Mouse (Mus musculus): Measurements from ENCODE around the gene Itprip. TPM values are rescaled to one million over a fixed set of nuclear protein-coding genes. Genes with fewer than 3 reads are reported as not detected.

Gene Itprip
- polyA plus RNA-seq, 1 experiment from 2014 or later: 20.5 TPM

DNA sequence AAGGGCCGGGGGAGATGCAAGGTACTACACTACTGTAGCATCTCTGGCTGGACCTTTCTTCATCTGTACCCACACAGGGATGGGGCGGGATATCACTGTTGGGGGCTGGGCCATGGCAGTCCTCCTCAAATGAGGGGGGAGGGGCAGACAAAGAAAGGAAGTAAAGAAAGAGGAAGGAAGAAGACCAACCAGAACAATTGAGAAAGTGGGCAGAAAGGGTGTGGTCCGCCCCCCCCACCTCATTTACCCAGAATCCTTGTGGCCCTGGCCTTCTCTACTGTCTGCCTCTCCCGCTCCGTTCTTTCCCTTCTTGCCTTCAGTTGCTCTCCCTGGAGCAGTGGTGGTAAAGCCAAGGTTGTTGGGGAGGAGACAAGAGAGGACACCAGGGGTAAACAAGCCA lies 13.5 kb downstream of the Itprip start:
- Histone ChIP-seq H3K4me3 (ENCODE audit: low read length) (no peak overlapping the region), H3K36me3 (ENCODE audit: insufficient read depth, low read length) (no peaks in the 10 kb centered on the region), H3K27ac (ENCODE audit: low read length) (no peak overlapping the region), H3K4me1 (ENCODE audit: insufficient read depth, low read length) (peaks cover 56% of the 10 kb centered on the region), H3K9me3 (ENCODE audit: low read length) (no peaks in the 10 kb centered on the region), H3K4me2 (replicated peaks; ENCODE audit: low read depth, low read length) (no peak overlapping the region), H3K9ac (replicated peaks; ENCODE audit: low read length) (no peak overlapping the region), H3K27me3 (ENCODE audit: insufficient read depth, low read length) (no peaks in the 10 kb centered on the region)
- no peak for ATAC-seq (ENCODE audit: low FRiP score, low TSS enrichment)
- WGBS: 80% methylated on average over 5 of the region's 5 CpGs

DNA sequence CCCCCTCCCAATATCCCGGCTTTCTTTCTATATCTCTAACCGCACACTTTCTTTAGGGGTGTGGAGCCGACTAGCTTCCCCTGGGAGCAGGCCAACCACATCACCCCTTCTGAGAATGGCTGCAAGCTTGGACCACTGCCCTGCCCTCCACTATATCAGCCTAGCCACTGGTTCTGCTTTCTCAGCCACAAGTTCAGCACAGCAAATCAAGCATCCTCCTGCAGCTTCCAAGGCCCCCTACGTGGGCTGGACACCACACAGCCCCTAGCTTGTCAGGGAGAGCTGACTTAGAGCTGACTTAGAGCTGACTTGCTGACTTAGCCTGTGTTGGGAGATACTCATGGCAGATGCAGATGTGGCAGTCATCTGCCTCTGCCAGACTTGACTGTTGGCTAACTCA lies 14.0 kb downstream of the Itprip start:
- peaks cover 52% of the 10 kb centered on the region for H3K4me1 ChIP-seq (ENCODE audit: insufficient read depth, low read length)
- 68% methylated on average over 4 of the region's 4 CpGs for WGBS
- H3K9me3 ChIP-seq (ENCODE audit: low read length): no peaks in the 10 kb centered on the region
- H3K27me3 ChIP-seq (ENCODE audit: insufficient read depth, low read length): no peaks in the 10 kb centered on the region
- no peaks in the 10 kb centered on the region for H3K36me3 ChIP-seq (ENCODE audit: insufficient read depth, low read length)
- no peak overlapping the region for H3K9ac ChIP-seq (replicated peaks; ENCODE audit: low read length)
- no peak overlapping the region for H3K27ac ChIP-seq (ENCODE audit: low read length)
- no peak overlapping the region for H3K4me2 ChIP-seq (replicated peaks; ENCODE audit: low read depth, low read length)
- no peak for ATAC-seq (ENCODE audit: low FRiP score, low TSS enrichment)
- H3K4me3 ChIP-seq (ENCODE audit: low read length): no peak overlapping the region

DNA sequence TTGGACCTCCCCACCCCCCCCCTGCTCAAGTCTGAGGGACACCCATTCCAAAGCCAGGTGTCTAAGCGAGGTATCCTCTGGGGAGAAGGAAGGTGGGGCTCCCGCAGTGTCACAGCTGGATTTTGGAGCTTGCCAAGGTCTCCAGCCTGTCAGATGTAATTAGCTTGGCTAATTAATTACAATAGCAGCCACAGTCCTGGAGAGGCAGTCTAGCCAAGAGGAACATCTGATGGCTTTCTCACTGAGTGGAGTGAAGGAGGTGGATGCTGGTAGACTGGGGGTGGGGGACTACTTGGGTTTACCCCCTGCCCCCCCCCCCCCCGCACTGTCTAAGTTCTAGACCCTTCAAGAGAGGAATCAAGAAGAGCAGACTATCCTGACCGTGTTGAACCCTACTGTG lies 15.4 kb downstream of the Itprip start:
- Histone ChIP-seq H3K27ac (ENCODE audit: low read length) (peak overlapping the region; percentile 77; the same call in 1 of the 2 replicates), H3K4me2 (replicated peaks; ENCODE audit: low read depth, low read length) (no peak overlapping the region), H3K36me3 (ENCODE audit: insufficient read depth, low read length) (no peaks in the 10 kb centered on the region), H3K4me1 (ENCODE audit: insufficient read depth, low read length) (peaks cover 38% of the 10 kb centered on the region), H3K27me3 (ENCODE audit: insufficient read depth, low read length) (no peaks in the 10 kb centered on the region), H3K9me3 (ENCODE audit: low read length) (no peaks in the 10 kb centered on the region), H3K4me3 (ENCODE audit: low read length) (no peak overlapping the region), H3K9ac (replicated peaks; ENCODE audit: low read length) (no peak overlapping the region)
- 43% methylated on average over 4 of the region's 4 CpGs for WGBS
- peak; percentile 2; the same call in 1 of the 2 replicates for ATAC-seq (ENCODE audit: low FRiP score, low TSS enrichment)

DNA sequence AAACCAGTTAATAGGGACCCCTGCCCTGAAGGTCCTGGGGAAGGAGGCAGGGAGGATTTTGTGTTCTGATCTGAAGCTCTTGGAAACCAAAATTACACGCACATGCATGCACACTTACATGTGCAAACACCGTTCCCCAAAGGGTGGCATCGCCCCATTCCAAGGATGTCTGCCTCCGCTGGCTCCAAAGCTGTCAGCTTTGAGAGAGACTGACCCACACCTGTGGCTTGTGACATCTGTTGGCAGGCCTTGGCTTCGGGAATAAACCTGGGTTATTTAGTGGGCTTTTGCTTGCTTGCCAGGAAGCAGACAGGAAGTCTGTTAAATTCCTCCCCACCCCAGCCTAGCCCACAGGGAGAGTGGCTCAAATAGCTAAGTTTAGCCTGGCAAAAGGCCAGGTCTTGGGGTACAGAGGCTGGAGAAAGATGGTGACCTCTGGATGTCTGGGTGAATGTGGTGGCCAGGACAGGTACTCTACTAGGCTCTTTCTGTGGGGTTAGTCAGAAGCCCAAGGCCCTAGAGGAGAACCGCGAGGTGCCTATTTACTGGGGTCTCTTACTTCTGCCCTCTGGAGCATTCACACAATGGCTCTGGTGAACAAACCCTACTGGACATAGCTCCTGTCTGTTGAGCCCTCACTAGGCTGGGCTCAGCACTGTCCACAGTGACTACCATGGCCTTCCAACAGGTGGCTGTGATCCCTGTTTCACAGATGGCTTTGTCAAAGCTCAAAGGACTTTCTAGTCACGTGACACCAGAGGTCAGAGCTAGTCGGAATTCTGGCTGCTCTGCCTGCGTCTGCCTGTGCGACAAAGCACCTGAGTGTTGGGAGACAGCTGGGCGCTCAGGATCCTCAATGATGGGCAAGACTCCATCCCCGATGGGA lies 16.5 kb downstream of the Itprip start:
- Histone ChIP-seq H3K4me3 (ENCODE audit: low read length) (no peak overlapping the region), H3K9ac (replicated peaks; ENCODE audit: low read length) (no peak overlapping the region), H3K4me1 (ENCODE audit: insufficient read depth, low read length) (peaks cover 36% of the 10 kb centered on the region), H3K36me3 (ENCODE audit: insufficient read depth, low read length) (peaks cover 2% of the 10 kb centered on the region), H3K4me2 (replicated peaks; ENCODE audit: low read depth, low read length) (no peak overlapping the region), H3K9me3 (ENCODE audit: low read length) (no peaks in the 10 kb centered on the region), H3K27ac (ENCODE audit: low read length) (peak overlapping the region; percentile 77), H3K27me3 (ENCODE audit: insufficient read depth, low read length) (no peaks in the 10 kb centered on the region)
- peak; percentile 21 for ATAC-seq (ENCODE audit: low FRiP score, low TSS enrichment)
- WGBS: 49% methylated on average over 13 of the region's 13 CpGs

DNA sequence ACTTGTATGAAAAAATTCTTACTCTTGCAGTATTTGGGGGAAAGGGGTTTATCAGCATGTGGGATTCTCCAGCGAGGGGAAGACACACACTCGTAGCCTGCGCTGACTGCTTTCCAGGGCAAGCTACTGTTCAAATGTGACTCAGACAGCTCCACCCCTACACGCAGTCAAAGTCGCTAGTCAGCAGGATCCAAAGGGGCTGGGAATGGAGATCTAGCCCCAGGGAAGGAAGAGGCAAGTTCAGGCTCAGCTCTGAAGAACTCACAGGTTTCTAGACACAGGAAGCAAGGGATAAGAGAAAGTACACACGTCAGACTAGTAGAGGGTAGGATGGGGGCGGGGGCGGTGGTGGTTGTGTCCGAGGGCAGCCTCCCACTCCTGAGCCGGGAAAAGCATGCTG lies 18.5 kb downstream of the Itprip start:
- H3K27me3 ChIP-seq (ENCODE audit: insufficient read depth, low read length): no peaks in the 10 kb centered on the region
- H3K27ac ChIP-seq (ENCODE audit: low read length): no peak overlapping the region
- H3K4me3 ChIP-seq (ENCODE audit: low read length): no peak overlapping the region
- ATAC-seq (ENCODE audit: low FRiP score, low TSS enrichment): no peak
- H3K4me2 ChIP-seq (replicated peaks; ENCODE audit: low read depth, low read length): no peak overlapping the region
- 79% methylated on average over 10 of the region's 10 CpGs for WGBS
- H3K9me3 ChIP-seq (ENCODE audit: low read length): no peaks in the 10 kb centered on the region
- H3K4me1 ChIP-seq (ENCODE audit: insufficient read depth, low read length): peaks cover 34% of the 10 kb centered on the region
- no peak overlapping the region for H3K9ac ChIP-seq (replicated peaks; ENCODE audit: low read length)
- H3K36me3 ChIP-seq (ENCODE audit: insufficient read depth, low read length): peaks cover 21% of the 10 kb centered on the region

DNA sequence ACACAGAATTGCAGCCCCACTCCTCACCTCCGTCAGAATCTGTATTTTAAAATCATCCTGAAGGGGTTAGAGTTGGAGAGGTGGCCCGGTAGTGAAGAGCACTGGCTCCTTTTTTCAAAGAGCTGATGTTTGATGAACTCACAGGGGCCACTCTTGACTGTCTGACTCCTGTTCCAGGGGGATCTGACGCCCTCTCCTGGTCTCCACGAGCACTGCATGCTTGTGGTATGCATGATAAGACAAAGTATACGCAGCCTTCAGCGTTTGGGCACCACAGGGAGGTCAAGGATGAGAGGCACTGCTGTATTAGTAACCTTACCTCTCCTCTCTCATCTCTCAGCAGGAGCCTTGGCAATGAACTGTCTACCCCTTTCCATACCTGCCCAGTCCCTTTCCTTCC lies 19.1 kb downstream of the Itprip start:
- Histone ChIP-seq H3K9ac (replicated peaks; ENCODE audit: low read length) (no peak overlapping the region), H3K4me1 (ENCODE audit: insufficient read depth, low read length) (peaks cover 28% of the 10 kb centered on the region), H3K4me2 (replicated peaks; ENCODE audit: low read depth, low read length) (no peak overlapping the region)

DNA sequence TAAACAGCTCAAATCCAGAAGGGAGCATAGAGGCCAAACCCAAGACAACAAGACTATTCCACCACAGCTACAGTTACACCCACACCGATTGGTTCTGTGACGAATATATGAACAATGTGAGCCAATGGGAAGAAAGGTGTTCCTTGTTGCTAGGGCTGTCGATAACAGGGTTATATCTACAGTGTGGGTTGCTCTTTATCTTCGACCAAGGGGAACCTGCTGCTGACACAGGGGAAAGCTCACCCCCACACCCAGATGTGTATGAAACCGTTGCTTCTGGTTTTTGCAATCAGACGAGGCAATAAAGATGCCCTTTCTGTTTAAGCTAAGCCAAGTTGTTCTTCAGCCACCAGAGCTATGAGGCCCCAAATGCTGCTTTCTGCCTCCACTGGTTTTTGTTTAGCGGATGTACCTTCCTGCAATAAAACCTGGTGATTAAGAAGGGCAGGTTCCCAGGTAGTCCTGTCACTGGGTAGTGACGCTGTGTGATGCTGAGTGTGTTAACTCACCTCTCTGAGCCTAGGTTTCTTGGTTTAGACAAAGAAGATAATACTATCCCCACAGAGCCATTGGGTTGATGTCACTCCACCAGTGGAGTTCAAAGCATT lies 20.5 kb downstream of the Itprip start:
- Histone ChIP-seq H3K4me3 (ENCODE audit: low read length) (no peak overlapping the region), H3K9me3 (ENCODE audit: low read length) (no peaks in the 10 kb centered on the region), H3K9ac (replicated peaks; ENCODE audit: low read length) (no peak overlapping the region), H3K27ac (ENCODE audit: low read length) (no peak overlapping the region), H3K36me3 (ENCODE audit: insufficient read depth, low read length) (peaks cover 36% of the 10 kb centered on the region), H3K27me3 (ENCODE audit: insufficient read depth, low read length) (no peaks in the 10 kb centered on the region), H3K4me2 (replicated peaks; ENCODE audit: low read depth, low read length) (no peak overlapping the region), H3K4me1 (ENCODE audit: insufficient read depth, low read length) (peaks cover 24% of the 10 kb centered on the region)
- 80% methylated on average over 8 of the region's 8 CpGs for WGBS
- no peak for ATAC-seq (ENCODE audit: low FRiP score, low TSS enrichment)

More for the DNA sequence above, 19.1 kb downstream of the Itprip start:
- Histone ChIP-seq H3K36me3 (ENCODE audit: insufficient read depth, low read length) (peaks cover 27% of the 10 kb centered on the region), H3K27me3 (ENCODE audit: insufficient read depth, low read length) (no peaks in the 10 kb centered on the region), H3K4me3 (ENCODE audit: low read length) (no peak overlapping the region), H3K27ac (ENCODE audit: low read length) (no peak overlapping the region), H3K9me3 (ENCODE audit: low read length) (no peaks in the 10 kb centered on the region)
- WGBS: 59% methylated on average over 6 of the region's 6 CpGs
- no peak for ATAC-seq (ENCODE audit: low FRiP score, low TSS enrichment)

DNA sequence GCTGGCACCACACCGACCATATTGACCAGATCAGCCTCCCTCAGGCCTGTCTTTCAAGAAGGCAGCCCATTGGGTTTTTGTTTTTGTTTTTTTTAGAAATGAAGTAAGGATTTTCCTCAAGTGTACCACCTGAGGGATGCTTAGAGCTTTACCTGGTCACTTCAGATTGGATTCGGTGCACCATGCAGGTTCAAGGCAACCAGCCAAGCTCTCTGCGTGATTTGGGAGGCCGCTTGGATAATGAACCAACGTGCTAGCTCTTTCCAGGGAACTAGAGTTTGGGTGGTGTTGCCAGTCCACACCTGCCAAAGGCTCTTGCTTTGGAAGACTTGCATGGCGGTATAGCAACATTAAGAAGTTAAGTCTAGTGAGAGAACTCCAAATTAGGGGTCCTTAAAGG lies 26.0 kb downstream of the Itprip start:
- Histone ChIP-seq H3K4me1 (ENCODE audit: insufficient read depth, low read length) (peaks cover 32% of the 10 kb centered on the region), H3K36me3 (ENCODE audit: insufficient read depth, low read length) (peaks cover 36% of the 10 kb centered on the region), H3K4me2 (replicated peaks; ENCODE audit: low read depth, low read length) (no peak overlapping the region), H3K27me3 (ENCODE audit: insufficient read depth, low read length) (no peaks in the 10 kb centered on the region), H3K9me3 (ENCODE audit: low read length) (no peaks in the 10 kb centered on the region), H3K27ac (ENCODE audit: low read length) (no peak overlapping the region), H3K9ac (replicated peaks; ENCODE audit: low read length) (no peak overlapping the region), H3K4me3 (ENCODE audit: low read length) (no peak overlapping the region)
- no peak for ATAC-seq (ENCODE audit: low FRiP score, low TSS enrichment)
- WGBS: 96% methylated on average over 6 of the region's 6 CpGs

DNA sequence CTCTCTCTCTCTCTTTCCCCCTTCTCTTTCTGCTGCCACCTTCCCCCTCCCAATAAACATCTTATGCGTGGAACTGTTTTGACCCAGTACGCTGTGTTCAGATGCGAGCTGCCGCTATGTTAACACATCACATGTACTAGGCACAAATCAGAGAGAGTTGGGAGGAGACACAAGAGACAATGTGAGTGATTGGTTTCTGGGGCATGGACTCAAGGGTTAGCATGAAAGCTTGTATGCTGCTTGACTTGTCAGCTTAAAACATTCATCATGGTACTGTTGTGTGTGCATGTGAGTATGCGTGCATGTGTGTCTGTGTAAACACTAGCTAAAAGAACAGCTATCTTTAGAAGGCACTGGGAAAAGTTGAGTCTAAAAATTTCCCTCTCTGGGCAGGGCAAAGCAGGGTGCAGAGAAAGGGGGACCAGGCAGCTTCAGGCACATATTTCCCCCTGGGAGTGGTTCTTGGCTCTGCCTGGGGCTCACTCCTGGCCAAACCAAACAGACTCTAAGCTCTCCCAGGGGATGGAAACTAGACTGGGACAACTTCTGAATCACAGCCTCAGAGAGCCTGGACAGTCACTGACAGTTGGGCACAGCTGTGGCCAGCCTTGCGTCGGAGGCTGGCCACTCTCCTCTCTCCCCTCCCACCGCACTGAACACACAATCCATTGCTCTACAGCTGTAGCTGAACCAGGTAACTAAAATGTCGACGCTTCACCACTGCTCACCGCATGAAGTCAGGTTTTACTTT lies 27.4 kb downstream of the Itprip start:
- peaks cover 26% of the 10 kb centered on the region for H3K36me3 ChIP-seq (ENCODE audit: insufficient read depth, low read length)
- peak overlapping the region; percentile 38; the same call in 1 of the 2 replicates for H3K4me2 ChIP-seq (replicated peaks; ENCODE audit: low read depth, low read length)
- H3K9me3 ChIP-seq (ENCODE audit: low read length): no peaks in the 10 kb centered on the region
- ATAC-seq (ENCODE audit: low FRiP score, low TSS enrichment): peak; percentile 78
- no peaks in the 10 kb centered on the region for H3K27me3 ChIP-seq (ENCODE audit: insufficient read depth, low read length)
- no peak overlapping the region for H3K4me3 ChIP-seq (ENCODE audit: low read length)
- no peak overlapping the region for H3K9ac ChIP-seq (replicated peaks; ENCODE audit: low read length)
- WGBS: 50% methylated on average over 11 of the region's 11 CpGs
- peaks cover 39% of the 10 kb centered on the region for H3K4me1 ChIP-seq (ENCODE audit: insufficient read depth, low read length)
- H3K27ac ChIP-seq (ENCODE audit: low read length): peak overlapping the region; percentile 93
